In the genomic region with DNA sequence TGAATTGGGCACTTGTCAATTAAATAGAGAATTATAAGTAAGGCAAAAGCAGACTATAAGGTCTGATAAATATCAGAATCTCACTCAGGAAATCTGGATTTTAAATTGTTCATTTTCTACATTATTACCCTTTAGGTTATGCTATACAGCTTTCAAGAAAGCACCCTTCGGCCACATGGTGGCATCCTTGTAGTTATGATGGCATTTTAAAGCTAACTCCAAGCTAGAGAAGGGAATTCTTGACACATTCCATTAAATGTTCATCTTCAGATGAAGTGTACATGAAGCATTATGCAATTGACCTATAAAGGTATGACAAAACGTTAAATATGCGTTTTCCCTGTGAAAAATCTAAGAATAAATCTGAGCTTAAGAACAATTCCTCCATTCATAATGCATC, we compare ENCODE assay signal across 10 mouse cellular contexts.
DNase-seq lines count a peak whose midpoint lies in the region; ATAC-seq and TF ChIP-seq lines count a peak whose summit lies in the region.
"Had no signal": no experiment of that assay in that cellular context is flagged by ENCODE, and none has a peak within 500 bp of the region (broad histone marks: within the 10 kb centered on the region; RNA-seq: fewer than 3 reads in every experiment).

No protein-coding gene starts in this region.

- no peak overlapping the region for H3K4me2 ChIP-seq in hindbrain, embryonic 11.5 days (replicated peaks; ENCODE audit: low read depth, low read length)
- no peak overlapping the region for H3K4me2 ChIP-seq in hindbrain, embryonic 12.5 days (replicated peaks)
- H3K4me2 ChIP-seq in midbrain, embryonic 12.5 days (replicated peaks): no peak overlapping the region
- H3K4me2 ChIP-seq: heart, embryonic 13.5 days had no signal

- no peaks in the 10 kb centered on the region for H3K4me1 ChIP-seq in hindbrain, embryonic 11.5 days (replicated peaks; ENCODE audit: control insufficient read depth, insufficient read depth, low read length)
- H3K4me1 ChIP-seq in hindbrain, embryonic 12.5 days: no peaks in the 10 kb centered on the region
- H3K4me1 ChIP-seq in midbrain, embryonic 12.5 days: no peaks in the 10 kb centered on the region
- H3K4me1 ChIP-seq: heart, embryonic 13.5 days had no signal

- no peaks in the 10 kb centered on the region for H3K9me3 ChIP-seq in hindbrain, embryonic 11.5 days (ENCODE audit: control insufficient read depth, low read length)
- H3K9me3 ChIP-seq in hindbrain, embryonic 12.5 days (replicated peaks): no peaks in the 10 kb centered on the region
- no peaks in the 10 kb centered on the region for H3K9me3 ChIP-seq in midbrain, embryonic 12.5 days
- H3K9me3 ChIP-seq: heart, embryonic 13.5 days had no signal

- peak; percentile 41 for DNase-seq in hindbrain, embryonic 11.5 days (ENCODE audit: low spot score)
- DNase-seq in Patski (ENCODE audit: low read depth, low spot score): no peak
- peak; percentile 32 to 56 for DNase-seq in frontal cortex, postnatal 25 days (ENCODE audit: low spot score in 2 of 2)
- DNase-seq in spleen, postnatal 10 days (ENCODE audit: low spot score in 2 of 2): no peak

- peak; percentile 54 for TF ChIP-seq CTCF in Patski (IDR thresholded peaks at IDR 0.05)

- CTCF ChIA-PET in Patski (lab: Charles Lee): interaction anchor here (1.1 kb wide), 2 partner anchors 9 to 288 kb away, joined by 3 to 5 read pairs; no protein-coding TSS in a partner anchor

- no peaks in the 10 kb centered on the region for H3K36me3 ChIP-seq in hindbrain, embryonic 11.5 days (ENCODE audit: control insufficient read depth, insufficient read depth, low read length)
- H3K36me3 ChIP-seq in hindbrain, embryonic 12.5 days: no peaks in the 10 kb centered on the region
- H3K36me3 ChIP-seq in midbrain, embryonic 12.5 days: no peaks in the 10 kb centered on the region
- H3K36me3 ChIP-seq: heart, embryonic 13.5 days had no signal

- ATAC-seq in hindbrain, embryonic 11.5 days (ENCODE audit: low FRiP score): no peak
- no peak for ATAC-seq in hindbrain, embryonic 12.5 days (ENCODE audit: low FRiP score)
- no peak for ATAC-seq in Patski
- ATAC-seq in midbrain, embryonic 12.5 days (ENCODE audit: low FRiP score, low read depth): peak; percentile 52; the same call in 1 of the 2 replicates
- ATAC-seq in megakaryocyte, adult 5-6 weeks (ENCODE audit: poor library complexity, severe bottlenecking): no peak
- ATAC-seq in erythroblast, adult 5-6 weeks (replicated peaks; ENCODE audit: low FRiP score, poor library complexity, severe bottlenecking): no peak

- no peak overlapping the region for H3K4me3 ChIP-seq in hindbrain, embryonic 11.5 days (ENCODE audit: low read depth, low read length)
- no peak overlapping the region for H3K4me3 ChIP-seq in hindbrain, embryonic 12.5 days
- no peak overlapping the region for H3K4me3 ChIP-seq in midbrain, embryonic 12.5 days
- H3K4me3 ChIP-seq: heart, embryonic 13.5 days had no signal

- no peak overlapping the region for H3K9ac ChIP-seq in hindbrain, embryonic 11.5 days (ENCODE audit: low read depth, low read length)
- no peak overlapping the region for H3K9ac ChIP-seq in hindbrain, embryonic 12.5 days
- no peak overlapping the region for H3K9ac ChIP-seq in midbrain, embryonic 12.5 days (replicated peaks)
- H3K9ac ChIP-seq: heart, embryonic 13.5 days had no signal

- in situ Hi-C loops in Patski (cut with MboI; ENCODE audit: low pct_unique_long_range_greater_than_20kb): no loop called here

- WGBS in hindbrain, embryonic 11.5 days: 59% methylated on average over 3 of the region's 3 CpGs
- 59% methylated on average over 3 of the region's 3 CpGs for WGBS in hindbrain, embryonic 12.5 days
- 54% methylated on average over 3 of the region's 3 CpGs for WGBS in midbrain, embryonic 12.5 days

- H3K27ac ChIP-seq in hindbrain, embryonic 11.5 days (ENCODE audit: low read depth, low read length): no peak overlapping the region
- H3K27ac ChIP-seq in hindbrain, embryonic 12.5 days: no peak overlapping the region
- H3K27ac ChIP-seq in midbrain, embryonic 12.5 days (replicated peaks): no peak overlapping the region
- H3K27ac ChIP-seq: heart, embryonic 13.5 days; macrophage had no signal

- H3K27me3 ChIP-seq in hindbrain, embryonic 11.5 days (ENCODE audit: control insufficient read depth, insufficient read depth, low read length): no peaks in the 10 kb centered on the region
- H3K27me3 ChIP-seq in hindbrain, embryonic 12.5 days: no peaks in the 10 kb centered on the region
- peaks cover 3% of the 10 kb centered on the region for H3K27me3 ChIP-seq in Patski
- no peaks in the 10 kb centered on the region for H3K27me3 ChIP-seq in midbrain, embryonic 12.5 days
- H3K27me3 ChIP-seq: heart, embryonic 13.5 days had no signal

- POLR2A ChIA-PET in Patski (lab: Charles Lee): no interaction called here

Comparison
In these comparisons a context has a peak if more than half of its experiments do, and no peak if none do; other contexts are left out.
1. DNase-seq: peak in hindbrain, embryonic 11.5 days (single experiment) and frontal cortex, postnatal 25 days (2 of 2); none in Patski (single experiment) and spleen, postnatal 10 days (0 of 2).